Mouse (Mus musculus): ENCODE data around the gene Tbx10. TPM values are rescaled to one million over a fixed set of nuclear protein-coding genes. Genes with fewer than 3 reads are reported as not detected.

The Tbx10 gene
- polyA plus RNA-seq, 1 experiment from 2014 or later, result not detected

DNA sequence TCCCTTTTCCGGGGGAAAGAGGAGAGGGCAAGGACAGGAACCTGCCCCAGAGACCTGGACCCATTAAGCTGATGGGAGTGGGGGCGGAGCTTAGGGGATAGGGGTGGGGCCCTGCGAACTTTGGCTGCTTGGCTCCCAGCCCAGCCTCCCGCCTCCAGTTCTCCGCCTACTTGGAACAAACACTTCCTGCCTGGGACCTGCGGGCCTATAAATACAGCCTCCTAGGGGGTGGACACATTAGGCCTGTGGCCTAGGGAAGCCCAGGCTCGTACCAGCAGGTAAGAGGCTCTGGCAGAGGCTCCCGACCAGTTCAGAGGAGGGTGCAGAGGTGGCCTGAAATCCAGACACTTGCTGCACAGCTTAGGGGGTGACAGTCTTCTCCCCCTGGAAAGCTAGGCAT lies 6.2 kb upstream of the Tbx10 start, which contains the start of gene Acy3:
TSS of gene Acy3 (plus strand) at position 237 of the 400 bp plus-strand sequence.
- H3K4me2 ChIP-seq (ENCODE audit: low read depth, low read length), result no peak within 1 kb of the TSS
- H3K4me1 ChIP-seq (ENCODE audit: control insufficient read depth, insufficient read depth, low read length), result 0 out of 2 replicates have a peak, but pooled peaks cover 3% of the 10 kb centered on the region
- H3K4me3 ChIP-seq (ENCODE audit: low read depth, low read length), result no peak within 1 kb of the TSS
- WGBS, result 15% methylated on average over 8 of the region's 8 CpGs
- ATAC-seq (ENCODE audit: low read depth), result no peak
- no peak within 1 kb of the TSS for H3K27ac ChIP-seq (ENCODE audit: low read depth, low read length)
- H3K36me3 ChIP-seq (ENCODE audit: control insufficient read depth, insufficient read depth, low read length), result no peaks in the 10 kb centered on the region
- no peak within 1 kb of the TSS for H3K9ac ChIP-seq (replicated peaks; ENCODE audit: low read depth, low read length)
- H3K27me3 ChIP-seq (ENCODE audit: control insufficient read depth, insufficient read depth, low read length), result no peaks in the 10 kb centered on the region
- H3K9me3 ChIP-seq (ENCODE audit: control insufficient read depth, low read length), result no peaks in the 10 kb centered on the region

DNA sequence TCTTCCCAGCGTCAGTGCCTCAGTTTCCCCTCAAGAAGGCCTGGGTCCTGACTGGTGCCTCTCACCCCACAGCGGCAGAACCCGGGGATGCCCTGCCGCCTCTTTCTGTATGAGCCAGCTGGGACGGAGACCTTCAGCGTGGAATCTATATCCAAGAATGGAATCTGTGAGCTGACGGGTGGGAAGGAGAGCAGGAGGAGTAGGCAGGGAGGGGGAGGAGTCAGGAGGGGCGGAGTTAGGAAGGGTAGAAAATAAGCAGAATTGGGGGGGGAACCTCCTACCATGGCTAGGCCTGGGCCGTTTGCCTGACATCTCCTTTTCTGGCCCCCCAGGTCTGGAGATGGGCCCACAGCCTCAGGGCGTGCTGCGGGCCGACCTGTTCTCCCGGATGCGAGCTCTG lies 4.5 kb upstream of the Tbx10 start:
- H3K27me3 ChIP-seq (ENCODE audit: control insufficient read depth, insufficient read depth, low read length), result no peaks in the 10 kb centered on the region
- no peak overlapping the region for H3K4me2 ChIP-seq (ENCODE audit: low read depth, low read length)
- no peaks in the 10 kb centered on the region for H3K9me3 ChIP-seq (ENCODE audit: control insufficient read depth, low read length)
- ATAC-seq (ENCODE audit: low read depth), result no peak
- no peak overlapping the region for H3K4me3 ChIP-seq (ENCODE audit: low read depth, low read length)
- H3K27ac ChIP-seq (ENCODE audit: low read depth, low read length), result no peak overlapping the region
- 90% methylated on average over 14 of the region's 14 CpGs for WGBS
- H3K9ac ChIP-seq (replicated peaks; ENCODE audit: low read depth, low read length), result no peak overlapping the region
- H3K4me1 ChIP-seq (ENCODE audit: control insufficient read depth, insufficient read depth, low read length), result 0 out of 2 replicates have a peak, but pooled peaks cover 3% of the 10 kb centered on the region
- H3K36me3 ChIP-seq (ENCODE audit: control insufficient read depth, insufficient read depth, low read length), result no peaks in the 10 kb centered on the region

DNA sequence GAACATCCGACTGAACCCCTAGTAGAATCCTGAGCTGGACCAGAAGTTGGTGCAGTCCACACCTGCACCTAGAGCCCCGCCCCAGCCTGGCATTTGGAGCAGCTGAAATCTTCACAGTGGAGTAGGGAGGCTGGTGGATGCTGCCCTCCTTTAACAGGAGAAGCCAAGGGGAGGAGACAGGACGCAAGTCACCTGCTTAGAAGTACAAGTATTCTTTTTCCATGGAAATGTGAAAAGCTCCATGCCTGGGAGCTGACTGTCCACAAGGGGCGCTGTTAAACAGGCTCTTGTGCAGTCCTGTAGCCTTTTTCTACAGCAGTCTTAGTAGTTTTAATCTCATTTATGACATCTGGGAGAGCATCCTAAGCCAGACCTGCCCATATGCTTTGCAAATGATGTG lies 3.8 kb upstream of the Tbx10 start:
- no peak overlapping the region for H3K4me2 ChIP-seq (ENCODE audit: low read depth, low read length)
- H3K27ac ChIP-seq (ENCODE audit: low read depth, low read length), result no peak overlapping the region
- H3K9me3 ChIP-seq (ENCODE audit: control insufficient read depth, low read length), result no peaks in the 10 kb centered on the region
- no peak overlapping the region for H3K4me3 ChIP-seq (ENCODE audit: low read depth, low read length)
- H3K9ac ChIP-seq (replicated peaks; ENCODE audit: low read depth, low read length), result no peak overlapping the region
- no peak for ATAC-seq (ENCODE audit: low read depth)
- 0 out of 2 replicates have a peak, but pooled peaks cover 3% of the 10 kb centered on the region for H3K4me1 ChIP-seq (ENCODE audit: control insufficient read depth, insufficient read depth, low read length)
- no peaks in the 10 kb centered on the region for H3K27me3 ChIP-seq (ENCODE audit: control insufficient read depth, insufficient read depth, low read length)
- WGBS, result 86% methylated on average over 4 of the region's 4 CpGs
- no peaks in the 10 kb centered on the region for H3K36me3 ChIP-seq (ENCODE audit: control insufficient read depth, insufficient read depth, low read length)

DNA sequence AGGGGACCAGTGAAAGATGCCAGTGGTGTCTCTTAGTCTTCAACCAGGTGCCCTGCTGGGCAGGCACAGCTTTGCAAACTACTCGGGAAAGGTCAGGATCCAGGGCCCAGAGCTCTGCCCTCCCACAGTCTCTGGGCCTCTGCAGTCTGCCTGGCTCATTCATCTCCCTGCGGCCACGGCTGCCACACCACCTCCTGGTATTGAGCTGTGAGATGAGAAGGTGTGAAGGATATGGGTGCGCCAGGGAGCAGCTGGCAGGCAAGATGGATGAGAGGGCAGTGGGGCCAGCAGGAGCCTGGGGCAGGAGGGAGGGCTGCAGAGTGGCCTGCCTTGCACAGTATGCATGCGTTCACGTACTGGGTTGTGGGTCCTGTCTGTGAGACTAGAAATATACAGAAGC lies 1.7 kb upstream of the Tbx10 start:
- Histone ChIP-seq H3K4me1 (ENCODE audit: control insufficient read depth, insufficient read depth, low read length) (no peaks in the 10 kb centered on the region), H3K4me3 (ENCODE audit: low read depth, low read length) (no peak overlapping the region), H3K4me2 (ENCODE audit: low read depth, low read length) (no peak overlapping the region), H3K36me3 (ENCODE audit: control insufficient read depth, insufficient read depth, low read length) (no peaks in the 10 kb centered on the region), H3K9ac (replicated peaks; ENCODE audit: low read depth, low read length) (no peak overlapping the region), H3K27me3 (ENCODE audit: control insufficient read depth, insufficient read depth, low read length) (no peaks in the 10 kb centered on the region), H3K27ac (ENCODE audit: low read depth, low read length) (no peak overlapping the region), H3K9me3 (ENCODE audit: control insufficient read depth, low read length) (no peaks in the 10 kb centered on the region)
- ATAC-seq (ENCODE audit: low read depth), result no peak
- 44% methylated on average over 6 of the region's 6 CpGs for WGBS

DNA sequence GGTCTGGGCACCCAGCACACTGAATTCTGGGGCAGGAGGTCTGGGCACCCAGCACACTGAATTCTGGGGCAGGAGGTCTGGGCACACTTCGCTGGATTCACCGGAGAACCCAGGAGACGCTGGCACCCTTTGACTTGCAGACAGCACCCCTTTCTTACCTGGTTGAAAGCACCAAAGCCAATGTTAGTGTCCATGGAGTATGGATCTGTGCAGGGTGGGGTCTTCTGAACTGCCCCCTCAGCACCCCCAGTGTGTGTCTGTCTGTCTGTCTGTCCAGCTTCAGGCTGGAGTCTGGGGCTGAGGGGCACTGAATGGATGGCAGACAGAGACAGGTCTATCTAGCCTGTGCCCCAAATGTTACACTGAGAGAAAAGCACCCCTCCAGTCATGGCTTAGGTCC lies 990 bp upstream of the Tbx10 start:
- no peak for ATAC-seq (ENCODE audit: low read depth)
- Histone ChIP-seq H3K36me3 (ENCODE audit: control insufficient read depth, insufficient read depth, low read length) (no peaks in the 10 kb centered on the region), H3K4me2 (ENCODE audit: low read depth, low read length) (no peak overlapping the region), H3K9ac (replicated peaks; ENCODE audit: low read depth, low read length) (no peak overlapping the region), H3K4me1 (ENCODE audit: control insufficient read depth, insufficient read depth, low read length) (no peaks in the 10 kb centered on the region), H3K9me3 (ENCODE audit: control insufficient read depth, low read length) (no peaks in the 10 kb centered on the region), H3K27ac (ENCODE audit: low read depth, low read length) (no peak overlapping the region), H3K4me3 (ENCODE audit: low read depth, low read length) (no peak overlapping the region), H3K27me3 (ENCODE audit: control insufficient read depth, insufficient read depth, low read length) (no peaks in the 10 kb centered on the region)
- 98% methylated on average over 3 of the region's 3 CpGs for WGBS

DNA sequence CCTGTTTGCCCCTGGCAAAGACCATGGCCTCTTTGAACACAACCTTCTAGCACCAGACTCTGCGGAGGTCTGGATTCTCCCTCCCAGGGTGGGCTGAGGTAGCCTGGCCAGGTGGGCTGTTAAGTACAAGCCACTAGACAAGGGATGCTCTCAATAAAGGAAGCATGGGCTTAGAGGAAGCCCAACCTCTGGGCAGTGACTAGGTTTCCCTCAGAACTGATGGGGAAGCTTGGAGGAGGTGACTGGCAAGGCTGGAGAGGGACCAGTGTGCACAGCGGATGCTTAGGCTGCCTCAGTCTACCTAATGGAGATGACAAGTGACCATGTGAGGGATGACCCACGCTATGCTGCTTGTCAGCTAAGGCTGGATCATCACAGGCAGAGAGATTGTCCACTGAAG lies 586 bp upstream of the Tbx10 start:
- no peaks in the 10 kb centered on the region for H3K4me1 ChIP-seq (ENCODE audit: control insufficient read depth, insufficient read depth, low read length)
- no peak overlapping the region for H3K4me2 ChIP-seq (ENCODE audit: low read depth, low read length)
- H3K4me3 ChIP-seq (ENCODE audit: low read depth, low read length), result no peak overlapping the region
- 91% methylated on average over 3 of the region's 3 CpGs for WGBS
- no peak overlapping the region for H3K27ac ChIP-seq (ENCODE audit: low read depth, low read length)
- no peaks in the 10 kb centered on the region for H3K36me3 ChIP-seq (ENCODE audit: control insufficient read depth, insufficient read depth, low read length)
- no peaks in the 10 kb centered on the region for H3K9me3 ChIP-seq (ENCODE audit: control insufficient read depth, low read length)
- H3K9ac ChIP-seq (replicated peaks; ENCODE audit: low read depth, low read length), result no peak overlapping the region
- H3K27me3 ChIP-seq (ENCODE audit: control insufficient read depth, insufficient read depth, low read length), result no peaks in the 10 kb centered on the region
- no peak for ATAC-seq (ENCODE audit: low read depth)

DNA sequence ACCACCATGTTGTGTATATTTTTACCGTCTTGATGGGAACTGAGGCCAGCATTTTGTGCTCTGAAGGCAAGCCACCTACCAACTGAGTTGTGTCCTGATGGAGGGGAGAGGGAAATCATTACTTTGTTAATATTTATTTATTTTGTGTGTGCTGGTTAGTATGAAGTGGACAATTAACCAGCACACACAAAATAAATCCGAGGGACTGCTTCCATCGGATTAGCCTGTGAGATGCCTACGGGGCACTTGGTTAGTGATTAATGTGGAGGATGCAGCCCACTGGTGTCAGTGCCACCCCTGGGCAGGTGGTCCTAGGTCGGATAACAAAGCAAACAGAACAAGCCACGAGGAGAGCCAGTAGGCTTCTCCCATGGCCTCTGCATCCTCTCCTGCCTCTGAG lies 2.4 kb downstream of the Tbx10 start:
- Histone ChIP-seq H3K9me3 (ENCODE audit: control insufficient read depth, low read length) (no peaks in the 10 kb centered on the region), H3K27me3 (ENCODE audit: control insufficient read depth, insufficient read depth, low read length) (no peaks in the 10 kb centered on the region), H3K9ac (replicated peaks; ENCODE audit: low read depth, low read length) (no peak overlapping the region), H3K36me3 (ENCODE audit: control insufficient read depth, insufficient read depth, low read length) (no peaks in the 10 kb centered on the region), H3K27ac (ENCODE audit: low read depth, low read length) (no peak overlapping the region), H3K4me3 (ENCODE audit: low read depth, low read length) (no peak overlapping the region), H3K4me2 (ENCODE audit: low read depth, low read length) (no peak overlapping the region), H3K4me1 (ENCODE audit: control insufficient read depth, insufficient read depth, low read length) (no peaks in the 10 kb centered on the region)
- 77% methylated on average over 6 of the region's 6 CpGs for WGBS
- ATAC-seq (ENCODE audit: low read depth), result no peak

DNA sequence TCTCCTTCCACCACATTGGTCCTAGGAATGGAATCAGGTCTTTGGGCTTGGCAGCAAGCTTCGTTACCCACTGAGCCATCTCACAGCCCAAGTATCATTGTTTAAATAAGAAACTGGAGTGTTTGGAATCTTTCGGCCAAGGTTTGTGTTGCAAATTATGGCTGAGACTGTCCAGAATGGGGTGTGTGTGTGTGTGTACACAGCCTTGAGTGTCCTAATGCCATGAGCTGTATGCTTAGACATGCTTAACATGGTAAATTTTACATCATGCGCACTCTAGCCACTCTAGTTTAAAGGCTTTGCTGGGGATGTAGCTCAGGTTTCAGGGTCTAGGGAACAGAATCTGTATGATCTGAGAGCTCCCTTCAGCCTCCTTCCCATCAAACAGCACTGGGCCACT lies 3.0 kb downstream of the Tbx10 start:
- no peaks in the 10 kb centered on the region for H3K9me3 ChIP-seq (ENCODE audit: control insufficient read depth, low read length)
- H3K4me2 ChIP-seq (ENCODE audit: low read depth, low read length), result no peak overlapping the region
- H3K36me3 ChIP-seq (ENCODE audit: control insufficient read depth, insufficient read depth, low read length), result no peaks in the 10 kb centered on the region
- no peak overlapping the region for H3K9ac ChIP-seq (replicated peaks; ENCODE audit: low read depth, low read length)
- ATAC-seq (ENCODE audit: low read depth), result no peak
- WGBS, result 91% methylated on average over 3 of the region's 3 CpGs
- H3K27me3 ChIP-seq (ENCODE audit: control insufficient read depth, insufficient read depth, low read length), result no peaks in the 10 kb centered on the region
- H3K4me3 ChIP-seq (ENCODE audit: low read depth, low read length), result no peak overlapping the region
- no peaks in the 10 kb centered on the region for H3K4me1 ChIP-seq (ENCODE audit: control insufficient read depth, insufficient read depth, low read length)
- H3K27ac ChIP-seq (ENCODE audit: low read depth, low read length), result no peak overlapping the region

DNA sequence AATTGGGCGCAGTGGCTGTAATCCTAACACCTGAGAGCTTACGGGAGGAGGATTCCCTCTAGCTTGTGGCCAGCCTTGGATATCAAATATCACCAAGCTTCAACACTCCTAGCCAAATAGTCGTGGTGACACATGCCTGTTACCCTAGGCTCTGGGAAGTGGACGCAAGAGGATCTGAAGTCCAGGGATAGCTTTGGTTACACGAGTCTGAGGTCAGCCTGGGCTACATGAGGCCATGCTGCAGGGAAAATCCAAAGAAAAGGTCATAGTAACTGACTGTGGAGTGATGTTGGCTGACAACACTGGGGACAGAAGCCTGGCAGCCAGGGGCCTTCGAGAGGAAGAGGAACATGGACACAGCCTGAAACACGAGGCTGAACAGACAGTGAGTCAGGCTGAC lies 3.6 kb downstream of the Tbx10 start:
- Histone ChIP-seq H3K4me3 (ENCODE audit: low read depth, low read length) (no peak overlapping the region), H3K27ac (ENCODE audit: low read depth, low read length) (no peak overlapping the region), H3K27me3 (ENCODE audit: control insufficient read depth, insufficient read depth, low read length) (no peaks in the 10 kb centered on the region), H3K4me2 (ENCODE audit: low read depth, low read length) (no peak overlapping the region), H3K36me3 (ENCODE audit: control insufficient read depth, insufficient read depth, low read length) (no peaks in the 10 kb centered on the region), H3K4me1 (ENCODE audit: control insufficient read depth, insufficient read depth, low read length) (peaks cover 2% of the 10 kb centered on the region), H3K9ac (replicated peaks; ENCODE audit: low read depth, low read length) (no peak overlapping the region), H3K9me3 (ENCODE audit: control insufficient read depth, low read length) (no peaks in the 10 kb centered on the region)
- WGBS, result 76% methylated on average over 7 of the region's 7 CpGs
- ATAC-seq (ENCODE audit: low read depth), result no peak

DNA sequence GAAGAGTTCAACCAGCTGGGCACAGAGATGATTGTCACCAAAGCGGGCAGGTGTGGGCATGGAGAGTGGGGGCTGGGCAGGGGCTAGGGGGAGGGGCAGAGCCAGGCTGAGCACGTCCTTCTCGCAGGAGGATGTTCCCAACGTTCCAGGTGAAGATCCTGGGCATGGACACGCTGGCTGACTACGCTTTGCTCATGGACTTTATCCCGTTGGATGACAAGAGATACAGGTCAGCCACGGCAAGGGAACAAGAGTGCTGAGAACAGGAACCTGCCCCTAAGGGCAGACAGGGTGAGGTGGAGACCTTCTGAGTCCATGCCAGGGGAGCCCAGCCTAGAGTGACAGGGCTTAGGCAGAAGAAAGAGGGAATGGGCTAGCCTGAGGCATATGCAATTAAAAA lies 4.2 kb downstream of the Tbx10 start:
- no peaks in the 10 kb centered on the region for H3K9me3 ChIP-seq (ENCODE audit: control insufficient read depth, low read length)
- H3K4me2 ChIP-seq (ENCODE audit: low read depth, low read length), result no peak overlapping the region
- 87% methylated on average over 8 of the region's 8 CpGs for WGBS
- no peaks in the 10 kb centered on the region for H3K27me3 ChIP-seq (ENCODE audit: control insufficient read depth, insufficient read depth, low read length)
- no peak overlapping the region for H3K9ac ChIP-seq (replicated peaks; ENCODE audit: low read depth, low read length)
- ATAC-seq (ENCODE audit: low read depth), result no peak
- H3K4me3 ChIP-seq (ENCODE audit: low read depth, low read length), result no peak overlapping the region
- no peak overlapping the region for H3K27ac ChIP-seq (ENCODE audit: low read depth, low read length)
- peaks cover 7% of the 10 kb centered on the region for H3K4me1 ChIP-seq (ENCODE audit: control insufficient read depth, insufficient read depth, low read length)
- no peaks in the 10 kb centered on the region for H3K36me3 ChIP-seq (ENCODE audit: control insufficient read depth, insufficient read depth, low read length)
